Mouse (Mus musculus): Measurements from ENCODE around the gene Auh. TPM values are rescaled to one million over a fixed set of nuclear protein-coding genes. Genes with fewer than 3 reads are reported as not detected.

The Auh gene
- total and polyA plus RNA-seq, 3 experiments = 68.5 to 191 (median 74.1) TPM

GRCm38 (mm10) chr13:52845618-52846017, 83.9 kb downstream of the Auh start:
- Histone ChIP-seq H3K4me3 (replicated peaks in 1 of 3; ENCODE audit: low read depth in 2 of 3, low read length in 2 of 3, poor library complexity in 1 of 3) (no peak overlapping the region), H3K27me3 (replicated peaks) (no peaks in the 10 kb centered on the region), H3K36me3 (replicated peaks in 1 of 2; ENCODE audit: control insufficient read depth in 1 of 2, insufficient read depth in 1 of 2, low read length in 1 of 2) (peaks cover 10 to 45% of the 10 kb centered on the region in 2 experiments), H3K9ac (ENCODE audit: insufficient read depth, low read depth) (no peak overlapping the region), H3K27ac (ENCODE audit: insufficient read depth, low read depth) (no peak overlapping the region), H3K4me2 (ENCODE audit: insufficient read depth, low read depth, poor library complexity, severe bottlenecking) (no peak overlapping the region), H3K79me2 (replicated peaks; ENCODE audit: control insufficient read depth, extremely low read depth, insufficient read depth, poor library complexity, severe bottlenecking) (no peaks in the 10 kb centered on the region), H3K9me3 (replicated peaks; ENCODE audit: low read length) (no peaks in the 10 kb centered on the region), H3K4me1 (ENCODE audit: control insufficient read depth in 1 of 2, insufficient read depth in 2 of 2) (peaks cover 25 to 33% of the 10 kb centered on the region in 2 experiments)
- TF ChIP-seq USF1 (IDR thresholded peaks at IDR 0.05; ENCODE audit: low read depth, low read length) = no peak
- no peak for TF ChIP-seq MYC (IDR thresholded peaks at IDR 0.05; ENCODE audit: low read depth, low read length)
- TF ChIP-seq IRF4 (IDR thresholded peaks at IDR 0.05; ENCODE audit: low read depth, low read length) = no peak
- TF ChIP-seq HCFC1 (IDR thresholded peaks at IDR 0.05; ENCODE audit: low read depth, low read length) = no peak
- no peak for TF ChIP-seq TCF12 (IDR thresholded peaks at IDR 0.05; ENCODE audit: low read depth, low read length)
- no peak for TF ChIP-seq ELF1 (IDR thresholded peaks at IDR 0.05; ENCODE audit: low read depth, low read length)
- no peak for TF ChIP-seq ZMIZ1 (IDR thresholded peaks at IDR 0.05; ENCODE audit: low read depth, low read length)
- no peak for TF ChIP-seq SMC3 (IDR thresholded peaks at IDR 0.05; ENCODE audit: low read depth, low read length)
- no peak for TF ChIP-seq NRF1 (IDR thresholded peaks at IDR 0.05; ENCODE audit: low read depth, low read length)
- no peak for TF ChIP-seq CHD2 (IDR thresholded peaks at IDR 0.05; ENCODE audit: low read length)
- TF ChIP-seq MAX (IDR thresholded peaks at IDR 0.05; ENCODE audit: low read length) = no peak
- no peak for TF ChIP-seq UBTF (IDR thresholded peaks at IDR 0.05; ENCODE audit: low read depth, low read length)
- no peak for TF ChIP-seq RCOR1 (conservative IDR thresholded peaks at IDR 0.05; ENCODE audit: low read depth, low read length)
- no peak for TF ChIP-seq E2F4 (IDR thresholded peaks at IDR 0.05; ENCODE audit: insufficient replicate concordance, low read depth, low read length)
- no peak for TF ChIP-seq KAT2A (IDR thresholded peaks at IDR 0.05; ENCODE audit: insufficient replicate concordance, low read length)
- TF ChIP-seq JUND (conservative IDR thresholded peaks at IDR 0.05; ENCODE audit: low read depth, low read length) = no peak
- TF ChIP-seq ZKSCAN1 (IDR thresholded peaks at IDR 0.05; ENCODE audit: borderline replicate concordance, low read depth, low read length) = no peak
- no peak for DNase-seq (ENCODE audit: extremely low read depth)
- in situ Hi-C loops (cut with MboI; ENCODE audit: low pct_ligation_motif_present, low pct_unique_long_range_greater_than_20kb, low sequenced_read_pairs) = no loop called here
- dilution Hi-C loops (cut with MboI; ENCODE audit: extremely low pct_ligation_motif_present, extremely low pct_unique_long_range_greater_than_20kb, low sequenced_read_pairs) = no loop called here

- dilution Hi-C loops (cut with MboI; ENCODE audit: extremely low pct_ligation_motif_present, extremely low pct_unique_long_range_greater_than_20kb, low sequenced_read_pairs) = no loop called here
- DNase-seq (ENCODE audit: extremely low read depth) = no peak
- Histone ChIP-seq H3K9me3 (replicated peaks; ENCODE audit: low read length) (no peaks in the 10 kb centered on the region), H3K4me2 (ENCODE audit: insufficient read depth, low read depth, poor library complexity, severe bottlenecking) (no peak overlapping the region), H3K36me3 (replicated peaks in 1 of 2; ENCODE audit: control insufficient read depth in 1 of 2, insufficient read depth in 1 of 2, low read length in 1 of 2) (peaks cover 21 to 54% of the 10 kb centered on the region in 2 experiments), H3K79me2 (replicated peaks; ENCODE audit: control insufficient read depth, extremely low read depth, insufficient read depth, poor library complexity, severe bottlenecking) (no peaks in the 10 kb centered on the region), H3K9ac (ENCODE audit: insufficient read depth, low read depth) (no peak overlapping the region), H3K4me1 (ENCODE audit: control insufficient read depth in 1 of 2, insufficient read depth in 2 of 2) (peaks cover 8 to 14% of the 10 kb centered on the region in 2 experiments), H3K27me3 (replicated peaks) (no peaks in the 10 kb centered on the region), H3K27ac (ENCODE audit: insufficient read depth, low read depth) (no peak overlapping the region), H3K4me3 (replicated peaks in 1 of 3; ENCODE audit: low read depth in 2 of 3, low read length in 2 of 3, poor library complexity in 1 of 3) (no peak overlapping the region)
- in situ Hi-C loops (cut with MboI; ENCODE audit: low pct_ligation_motif_present, low pct_unique_long_range_greater_than_20kb, low sequenced_read_pairs) = no loop called here
- TF ChIP-seq CHD2 (IDR thresholded peaks at IDR 0.05; ENCODE audit: low read length) = no peak
- no peak for TF ChIP-seq MEF2A (IDR thresholded peaks at IDR 0.05; ENCODE audit: borderline replicate concordance, low read depth, low read length)
- TF ChIP-seq NELFE (IDR thresholded peaks at IDR 0.05; ENCODE audit: low read depth, low read length) = no peak
- TF ChIP-seq ZC3H11A (IDR thresholded peaks at IDR 0.05; ENCODE audit: low read depth, low read length) = no peak
- TF ChIP-seq TBP (conservative IDR thresholded peaks at IDR 0.05; ENCODE audit: low read depth, low read length) = no peak
- TF ChIP-seq IRF4 (IDR thresholded peaks at IDR 0.05; ENCODE audit: low read depth, low read length) = no peak
- TF ChIP-seq PAX5 (IDR thresholded peaks at IDR 0.05; ENCODE audit: low read length) = no peak
- TF ChIP-seq EP300 (IDR thresholded peaks at IDR 0.05; ENCODE audit: low read length) = no peak
- no peak for TF ChIP-seq NRF1 (IDR thresholded peaks at IDR 0.05; ENCODE audit: low read depth, low read length)
- TF ChIP-seq ZMIZ1 (IDR thresholded peaks at IDR 0.05; ENCODE audit: low read depth, low read length) = no peak
- no peak for TF ChIP-seq POLR2AphosphoS2 (IDR thresholded peaks at IDR 0.05; ENCODE audit: low read depth, low read length)
- TF ChIP-seq ZNF384 (IDR thresholded peaks at IDR 0.05; ENCODE audit: low read depth, low read length) = no peak
- no peak for TF ChIP-seq BHLHE40 (IDR thresholded peaks at IDR 0.05; ENCODE audit: low read depth, low read length)
- TF ChIP-seq MAFK (IDR thresholded peaks at IDR 0.05; ENCODE audit: insufficient replicate concordance, low read length) = no peak
- no peak for TF ChIP-seq CTCF (conservative IDR thresholded peaks at IDR 0.05 in 1 of 2, IDR thresholded peaks at IDR 0.05 in 1 of 2; ENCODE audit: low read depth in 2 of 2, low read length in 2 of 2)
- TF ChIP-seq MYC (IDR thresholded peaks at IDR 0.05; ENCODE audit: low read depth, low read length) = no peak
- TF ChIP-seq E2F4 (IDR thresholded peaks at IDR 0.05; ENCODE audit: insufficient replicate concordance, low read depth, low read length) = no peak
- TF ChIP-seq HCFC1 (IDR thresholded peaks at IDR 0.05; ENCODE audit: low read depth, low read length) = no peak
These were observed 85.8 kb downstream of the Auh start for GRCm38 (mm10) chr13:52843536-52844178.
